Mouse (Mus musculus) adrenal gland, postnatal 36 days (tissue): Measurements from ENCODE around the gene Cbll1. TPM values are rescaled to one million over a fixed set of nuclear protein-coding genes. Genes with fewer than 3 reads are reported as not detected.
"Not testable (repeated sequence)": the region's sequence is repeated elsewhere in the genome, so short reads cannot be mapped to it uniquely, and the experiment has no call there.

Experiments
- DNase-seq, 2 experiments: peaks; one replicate each; pipeline ENCODE4 v3.0.0; 2021; ENCODE audit warnings: mixed read lengths in 1 of 2
- total RNA-seq, 2 experiments: library from RNA; stranded (reverse); gene quantifications; 2 replicates each; pipeline ENCODE4 v1.2.3; 2021

Cbll1 gene
- total RNA-seq, 2 experiments from 2014 or later = 16.9 to 20.7 TPM

GRCm38 (mm10) chr12:31500196-31500595 is 780 bp upstream of the Cbll1 start:
- no peak for DNase-seq

DNA sequence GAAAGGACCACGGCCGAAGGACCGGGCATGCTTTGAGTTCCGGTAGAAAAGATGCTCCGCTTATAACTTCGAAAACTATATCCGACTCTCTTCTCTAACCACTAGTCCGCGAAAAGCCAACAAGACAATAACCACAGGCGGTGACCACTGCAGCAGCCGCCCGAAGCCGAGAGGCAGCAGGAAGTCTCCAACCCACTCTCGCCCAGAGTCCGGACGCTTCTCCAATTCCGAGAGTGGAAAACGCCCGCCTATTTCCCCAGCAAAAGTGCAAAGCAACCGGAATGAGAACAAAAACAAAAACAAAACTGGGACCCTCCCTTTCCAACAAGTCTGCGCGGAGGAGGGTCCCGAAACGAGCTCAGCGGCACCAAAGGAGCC is 491 bp downstream of the Cbll1 start:
- peak in 1 of 2 experiments; percentile 32 for DNase-seq

DNA sequence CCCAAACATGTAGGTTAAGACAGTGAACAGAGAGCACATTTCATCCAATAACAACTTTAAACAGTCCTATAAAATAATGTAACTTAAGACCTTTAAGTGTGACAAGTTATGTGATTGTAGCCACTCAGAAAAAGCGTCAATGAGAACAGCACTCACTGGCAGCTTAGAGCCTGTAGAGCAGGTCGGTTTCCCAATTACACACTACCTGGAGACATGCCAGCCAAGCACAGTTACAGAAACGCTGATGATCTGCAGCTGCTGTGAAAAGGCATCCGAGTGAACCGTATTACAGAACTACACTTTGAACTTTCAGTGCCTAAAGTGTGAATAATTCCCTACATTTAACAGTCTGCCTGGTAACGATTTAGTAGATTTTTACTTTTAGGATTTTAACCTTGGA is 13.0 kb downstream of the Cbll1 start:
- DNase-seq = peak; percentile 13 to 23

DNA sequence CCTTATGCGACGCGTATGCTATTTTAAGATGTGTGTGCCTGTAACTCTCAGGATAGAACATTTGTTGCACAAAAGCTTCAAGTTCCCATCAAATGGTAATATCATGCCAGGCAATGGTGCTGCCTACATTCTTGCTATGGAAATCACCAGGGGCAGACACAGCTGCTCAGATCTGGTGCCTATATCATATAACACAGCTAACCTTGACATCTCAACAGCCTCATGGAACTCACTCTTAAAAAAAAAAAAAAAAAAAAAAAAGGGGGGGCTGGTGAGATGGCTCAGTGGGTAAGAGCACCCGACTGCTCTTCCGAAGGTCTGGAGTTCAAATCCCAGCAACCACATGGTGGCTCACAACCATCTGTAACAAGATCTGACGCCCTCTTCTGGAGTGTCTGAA is 21.2 kb downstream of the Cbll1 start:
- DNase-seq = not testable (repeated sequence)

DNA sequence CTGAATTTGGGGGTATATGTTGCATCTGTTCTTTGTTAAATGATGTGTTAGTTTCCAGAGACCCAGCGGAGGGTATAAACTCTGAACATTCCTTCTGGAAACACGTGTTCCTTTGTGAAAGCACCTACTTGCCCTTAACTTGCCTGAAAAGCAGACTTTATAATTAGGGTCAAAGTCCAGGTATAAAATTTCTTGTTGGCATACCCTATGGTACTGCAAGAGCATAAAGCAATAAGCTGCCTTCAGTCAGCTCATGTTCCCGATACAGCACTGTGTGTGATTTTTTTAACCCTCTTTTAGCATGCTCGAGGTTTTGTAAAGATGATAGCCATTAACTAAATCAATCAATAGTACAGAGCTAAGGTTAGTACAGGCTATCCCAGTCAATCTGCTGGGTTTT is 36.8 kb downstream of the Cbll1 start:
- DNase-seq = no peak

DNA sequence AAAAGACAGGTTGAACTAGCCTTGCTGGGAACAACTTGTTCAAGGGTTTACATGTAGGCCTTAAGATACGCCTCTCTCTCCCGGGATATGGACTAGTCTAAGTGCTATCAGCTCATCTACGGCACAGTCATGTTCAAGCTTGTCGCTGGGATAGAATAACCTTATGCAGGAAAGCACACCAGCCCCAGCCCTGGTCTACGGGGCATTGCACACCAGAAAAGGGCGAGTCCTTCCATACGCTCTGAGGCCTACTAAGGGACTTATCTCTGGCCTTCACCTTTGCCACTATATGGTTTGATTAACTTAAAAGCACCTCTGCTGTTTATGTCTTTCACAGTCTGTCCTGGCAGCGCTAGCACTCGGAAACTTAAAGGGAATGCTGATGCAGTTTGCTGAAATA is 38.0 kb downstream of the Cbll1 start:
- DNase-seq = no peak

DNA sequence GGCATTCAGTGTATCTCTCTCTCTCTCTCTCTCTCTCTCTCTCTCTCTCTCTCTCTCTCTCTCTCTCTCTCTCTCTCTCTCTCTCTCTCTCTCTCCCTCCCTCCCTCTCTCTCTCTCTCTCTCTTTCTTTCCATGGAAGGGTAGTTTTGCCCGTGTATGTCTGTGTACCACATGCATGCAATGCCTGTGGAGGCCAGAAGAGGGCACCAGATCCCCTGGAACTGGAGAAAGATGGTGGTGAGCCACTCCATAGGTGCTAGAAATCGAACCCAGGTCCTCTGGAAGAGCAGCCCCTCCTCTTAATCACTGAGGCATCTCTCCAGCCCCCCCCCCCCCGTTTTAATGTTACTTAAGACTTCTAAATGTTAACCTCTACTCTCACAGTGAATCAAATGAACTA is 39.1 kb downstream of the Cbll1 start:
- peak in 1 of 2 experiments; percentile 6 for DNase-seq

GRCm38 (mm10) chr12:31458474-31458873 is 40.9 kb downstream of the Cbll1 start:
- DNase-seq = no peak

DNA sequence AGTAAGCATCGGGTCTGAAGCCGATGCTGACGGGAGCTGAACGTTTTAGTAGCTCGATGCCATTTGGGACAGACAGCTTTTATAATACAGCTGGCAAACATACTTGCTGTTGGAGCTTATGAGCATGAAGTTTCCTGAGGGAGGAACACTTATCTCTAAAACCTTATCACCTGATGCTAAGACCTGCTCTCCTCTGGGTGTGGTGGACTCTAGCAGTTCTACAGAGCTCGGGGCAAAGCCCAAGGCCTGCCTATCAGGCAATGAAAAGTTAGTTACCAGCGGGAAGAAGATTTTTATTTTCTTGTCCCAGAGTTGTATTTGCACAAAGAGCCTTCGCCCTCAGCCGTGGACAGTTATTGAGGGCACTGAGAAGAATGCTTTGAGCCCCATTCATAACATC is 43.1 kb downstream of the Cbll1 start:
- no peak for DNase-seq

- DNase-seq = no peak
These were observed 50.1 kb downstream of the Cbll1 start for GRCm38 (mm10) chr12:31449341-31449740.

DNA sequence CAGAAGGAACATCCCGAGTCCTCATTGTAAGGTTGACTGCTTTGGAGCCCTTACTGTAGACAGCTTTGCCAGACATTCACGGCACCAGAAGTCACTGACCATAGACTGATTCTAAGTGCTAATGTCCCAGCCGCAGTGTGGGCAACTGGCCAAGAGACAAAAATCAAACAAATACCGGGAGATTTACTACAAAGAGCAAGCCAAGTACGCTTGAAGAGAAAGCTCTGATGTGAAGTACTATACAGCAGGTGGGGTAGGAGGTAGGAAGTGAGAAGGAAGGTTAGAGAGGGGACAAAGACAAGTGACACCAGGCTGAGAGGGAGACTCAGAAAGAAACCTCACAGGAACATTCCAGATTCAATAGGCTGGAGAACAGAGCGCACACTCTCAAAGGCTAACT is 54.6 kb downstream of the Cbll1 start:
- DNase-seq = peak; percentile 13 to 26

- DNase-seq = peak; percentile 8
These were observed 55.3 kb downstream of the Cbll1 start for GRCm38 (mm10) chr12:31444131-31444546.

- no peak for DNase-seq
These were observed 59.8 kb downstream of the Cbll1 start for GRCm38 (mm10) chr12:31439612-31440011.

- no peak for DNase-seq
These were observed 61.6 kb downstream of the Cbll1 start for GRCm38 (mm10) chr12:31437791-31438190.

Other genes starting within 250 kb of the Cbll1 start
- 100 to 1,000 TPM; 121 to 201 TPM for gene Lamb1, start 234.4 kb downstream of the Cbll1 start, total RNA-seq
- gene Dld, start 148.2 kb downstream of the Cbll1 start, total RNA-seq = 100 to 1,000 TPM; 290 to 341 TPM
- gene Slc26a3, start 108.7 kb downstream of the Cbll1 start, total RNA-seq = under 1 TPM; 0.53 to 0.79 TPM
- 1 to 10 TPM; 4.0 to 4.5 TPM for gene Slc26a4, start 60.4 kb upstream of the Cbll1 start, total RNA-seq
- gene Bcap29, start 135.0 kb upstream of the Cbll1 start, total RNA-seq = 10 to 100 TPM; 17.9 to 27.4 TPM
- 1 to 10 TPM; 7.3 to 9.2 TPM for gene Dus4l, start 155.2 kb upstream of the Cbll1 start, total RNA-seq
- 10 to 100 TPM; 35.5 to 44.6 TPM for gene Cog5, start 155.3 kb upstream of the Cbll1 start, total RNA-seq
- gene Gpr22, start 214.3 kb upstream of the Cbll1 start, total RNA-seq = 1 to 10 TPM; 5.0 to 6.4 TPM